Mouse (Mus musculus): ENCODE results near the gene Cklf. TPM values are rescaled to one million over a fixed set of nuclear protein-coding genes. Genes with fewer than 3 reads are reported as not detected.

Gene Cklf
- 16.4 and 16.7 TPM in 2 replicates for polyA plus RNA-seq (2015; fragmentation: Nextera tagmentation; extraction: Ambion mirVana)

- Histone ChIP-seq H3K4me3 (ENCODE audit: low read depth, low read length) (peak within 1 kb of the TSS; percentile 81), H3K27me3 (ENCODE audit: control insufficient read depth, insufficient read depth, low read depth, low read length) (no peaks in the 10 kb centered on the region), H3K4me1 (ENCODE audit: control insufficient read depth, low read depth, low read length) (peaks cover 21% of the 10 kb centered on the region), H3K9ac (ENCODE audit: low read depth, low read length) (peak within 1 kb of the TSS; percentile 77), H3K36me3 (ENCODE audit: control insufficient read depth, insufficient read depth) (no peaks in the 10 kb centered on the region), H3K4me2 (ENCODE audit: low read depth, low read length) (peak within 1 kb of the TSS; percentile 97), H3K9me3 (replicated peaks; ENCODE audit: control insufficient read depth, low read length) (no peaks in the 10 kb centered on the region), H3K27ac (ENCODE audit: low read length) (peak within 1 kb of the TSS; percentile 90)
- peak; percentile 83 for ATAC-seq (ENCODE audit: low read depth)
- 4% methylated on average over 41 of the region's 41 CpGs for WGBS (ENCODE audit: insufficient replicate concordance)
These were observed at the start of gene Cklf for GRCm38 (mm10) chr8:104250439-104251367. Gene Cklf, plus strand, starts transcription at chr8:104250861.

- no peak overlapping the region for H3K4me3 ChIP-seq (ENCODE audit: low read depth, low read length)
- H3K27me3 ChIP-seq (ENCODE audit: control insufficient read depth, insufficient read depth, low read depth, low read length) = no peaks in the 10 kb centered on the region
- no peak overlapping the region for H3K27ac ChIP-seq (ENCODE audit: low read length)
- H3K9ac ChIP-seq (ENCODE audit: low read depth, low read length) = no peak overlapping the region
- ATAC-seq (ENCODE audit: low read depth) = no peak
- no peak overlapping the region for H3K4me2 ChIP-seq (ENCODE audit: low read depth, low read length)
- H3K36me3 ChIP-seq (ENCODE audit: control insufficient read depth, insufficient read depth) = no peaks in the 10 kb centered on the region
- no peaks in the 10 kb centered on the region for H3K9me3 ChIP-seq (replicated peaks; ENCODE audit: control insufficient read depth, low read length)
- no peaks in the 10 kb centered on the region for H3K4me1 ChIP-seq (ENCODE audit: control insufficient read depth, low read depth, low read length)
- 54% methylated on average over 3 of the region's 3 CpGs for WGBS (ENCODE audit: insufficient replicate concordance)
These were observed 49.0 kb upstream of the Cklf start for GRCm38 (mm10) chr8:104201622-104202021.

- WGBS (ENCODE audit: insufficient replicate concordance) = 69% methylated on average over 4 of the region's 4 CpGs
These were observed 48.3 kb upstream of the Cklf start for GRCm38 (mm10) chr8:104202320-104202719.

GRCm38 (mm10) chr8:104205292-104205691, 45.4 kb upstream of the Cklf start:
- 55% methylated on average over 3 of the region's 3 CpGs for WGBS (ENCODE audit: insufficient replicate concordance)
- H3K9ac ChIP-seq (ENCODE audit: low read depth, low read length) = no peak overlapping the region
- no peak overlapping the region for H3K27ac ChIP-seq (ENCODE audit: low read length)
- no peak overlapping the region for H3K4me2 ChIP-seq (ENCODE audit: low read depth, low read length)
- H3K4me3 ChIP-seq (ENCODE audit: low read depth, low read length) = no peak overlapping the region
- no peaks in the 10 kb centered on the region for H3K36me3 ChIP-seq (ENCODE audit: control insufficient read depth, insufficient read depth)
- no peak for ATAC-seq (ENCODE audit: low read depth)
- H3K27me3 ChIP-seq (ENCODE audit: control insufficient read depth, insufficient read depth, low read depth, low read length) = no peaks in the 10 kb centered on the region
- H3K4me1 ChIP-seq (ENCODE audit: control insufficient read depth, low read depth, low read length) = no peaks in the 10 kb centered on the region
- no peaks in the 10 kb centered on the region for H3K9me3 ChIP-seq (replicated peaks; ENCODE audit: control insufficient read depth, low read length)

More at GRCm38 (mm10) chr8:104202320-104202719, 48.3 kb upstream of the Cklf start:
- H3K27me3 ChIP-seq (ENCODE audit: control insufficient read depth, insufficient read depth, low read depth, low read length) = no peaks in the 10 kb centered on the region
- no peak for ATAC-seq (ENCODE audit: low read depth)
- H3K4me2 ChIP-seq (ENCODE audit: low read depth, low read length) = no peak overlapping the region
- H3K9ac ChIP-seq (ENCODE audit: low read depth, low read length) = no peak overlapping the region
- H3K9me3 ChIP-seq (replicated peaks; ENCODE audit: control insufficient read depth, low read length) = no peaks in the 10 kb centered on the region
- H3K4me3 ChIP-seq (ENCODE audit: low read depth, low read length) = no peak overlapping the region
- H3K36me3 ChIP-seq (ENCODE audit: control insufficient read depth, insufficient read depth) = no peaks in the 10 kb centered on the region
- no peak overlapping the region for H3K27ac ChIP-seq (ENCODE audit: low read length)
- no peaks in the 10 kb centered on the region for H3K4me1 ChIP-seq (ENCODE audit: control insufficient read depth, low read depth, low read length)

- no peaks in the 10 kb centered on the region for H3K4me1 ChIP-seq (ENCODE audit: control insufficient read depth, low read depth, low read length)
- ATAC-seq (ENCODE audit: low read depth) = no peak
- H3K4me3 ChIP-seq (ENCODE audit: low read depth, low read length) = no peak overlapping the region
- no peaks in the 10 kb centered on the region for H3K27me3 ChIP-seq (ENCODE audit: control insufficient read depth, insufficient read depth, low read depth, low read length)
- WGBS (ENCODE audit: insufficient replicate concordance) = 69% methylated on average over 5 of the region's 5 CpGs
- H3K36me3 ChIP-seq (ENCODE audit: control insufficient read depth, insufficient read depth) = no peaks in the 10 kb centered on the region
- no peak overlapping the region for H3K4me2 ChIP-seq (ENCODE audit: low read depth, low read length)
- no peaks in the 10 kb centered on the region for H3K9me3 ChIP-seq (replicated peaks; ENCODE audit: control insufficient read depth, low read length)
- no peak overlapping the region for H3K27ac ChIP-seq (ENCODE audit: low read length)
- no peak overlapping the region for H3K9ac ChIP-seq (ENCODE audit: low read depth, low read length)
These were observed 33.1 kb upstream of the Cklf start for GRCm38 (mm10) chr8:104217601-104218000.

GRCm38 (mm10) chr8:104219079-104219478, 31.6 kb upstream of the Cklf start:
- no peak for ATAC-seq (ENCODE audit: low read depth)
- Histone ChIP-seq H3K4me3 (ENCODE audit: low read depth, low read length) (no peak overlapping the region), H3K27ac (ENCODE audit: low read length) (no peak overlapping the region), H3K4me2 (ENCODE audit: low read depth, low read length) (no peak overlapping the region; the same call in 1 of the 2 replicates), H3K9me3 (replicated peaks; ENCODE audit: control insufficient read depth, low read length) (no peaks in the 10 kb centered on the region), H3K9ac (ENCODE audit: low read depth, low read length) (no peak overlapping the region), H3K36me3 (ENCODE audit: control insufficient read depth, insufficient read depth) (no peaks in the 10 kb centered on the region), H3K4me1 (ENCODE audit: control insufficient read depth, low read depth, low read length) (no peaks in the 10 kb centered on the region), H3K27me3 (ENCODE audit: control insufficient read depth, insufficient read depth, low read depth, low read length) (no peaks in the 10 kb centered on the region)
- WGBS (ENCODE audit: insufficient replicate concordance) = 10% methylated on average over 11 of the region's 11 CpGs

- no peak overlapping the region for H3K9ac ChIP-seq (ENCODE audit: low read depth, low read length)
- WGBS (ENCODE audit: insufficient replicate concordance) = 37% methylated on average over 5 of the region's 5 CpGs
- no peaks in the 10 kb centered on the region for H3K36me3 ChIP-seq (ENCODE audit: control insufficient read depth, insufficient read depth)
- no peak overlapping the region for H3K4me3 ChIP-seq (ENCODE audit: low read depth, low read length)
- no peak overlapping the region for H3K27ac ChIP-seq (ENCODE audit: low read length)
- no peaks in the 10 kb centered on the region for H3K4me1 ChIP-seq (ENCODE audit: control insufficient read depth, low read depth, low read length)
- H3K27me3 ChIP-seq (ENCODE audit: control insufficient read depth, insufficient read depth, low read depth, low read length) = no peaks in the 10 kb centered on the region
- H3K9me3 ChIP-seq (replicated peaks; ENCODE audit: control insufficient read depth, low read length) = no peaks in the 10 kb centered on the region
- H3K4me2 ChIP-seq (ENCODE audit: low read depth, low read length) = no peak overlapping the region
- peak; percentile 21; the same call in 1 of the 2 replicates for ATAC-seq (ENCODE audit: low read depth)
These were observed 30.9 kb upstream of the Cklf start for GRCm38 (mm10) chr8:104219806-104220205.

- ATAC-seq (ENCODE audit: low read depth) = no peak
- no peak overlapping the region for H3K4me2 ChIP-seq (ENCODE audit: low read depth, low read length)
- 76% methylated on average over 5 of the region's 5 CpGs for WGBS (ENCODE audit: insufficient replicate concordance)
These were observed 23.6 kb upstream of the Cklf start for GRCm38 (mm10) chr8:104227048-104227447.

GRCm38 (mm10) chr8:104230377-104230776, 20.3 kb upstream of the Cklf start:
- no peak overlapping the region for H3K4me3 ChIP-seq (ENCODE audit: low read depth, low read length)
- 21% methylated on average over 9 of the region's 9 CpGs for WGBS (ENCODE audit: insufficient replicate concordance)
- ATAC-seq (ENCODE audit: low read depth) = peak; percentile 56

More at GRCm38 (mm10) chr8:104227048-104227447, 23.6 kb upstream of the Cklf start:
- Histone ChIP-seq H3K9me3 (replicated peaks; ENCODE audit: control insufficient read depth, low read length) (no peaks in the 10 kb centered on the region), H3K9ac (ENCODE audit: low read depth, low read length) (no peak overlapping the region), H3K27ac (ENCODE audit: low read length) (no peak overlapping the region), H3K36me3 (ENCODE audit: control insufficient read depth, insufficient read depth) (peaks cover 11% of the 10 kb centered on the region), H3K27me3 (ENCODE audit: control insufficient read depth, insufficient read depth, low read depth, low read length) (no peaks in the 10 kb centered on the region), H3K4me1 (ENCODE audit: control insufficient read depth, low read depth, low read length) (0 out of 2 replicates have a peak, but pooled peaks cover 2% of the 10 kb centered on the region), H3K4me3 (ENCODE audit: low read depth, low read length) (no peak overlapping the region)

More at GRCm38 (mm10) chr8:104230377-104230776, 20.3 kb upstream of the Cklf start:
- Histone ChIP-seq H3K9ac (ENCODE audit: low read depth, low read length) (no peak overlapping the region), H3K9me3 (replicated peaks; ENCODE audit: control insufficient read depth, low read length) (no peaks in the 10 kb centered on the region), H3K27ac (ENCODE audit: low read length) (no peak overlapping the region), H3K27me3 (ENCODE audit: control insufficient read depth, insufficient read depth, low read depth, low read length) (no peaks in the 10 kb centered on the region), H3K36me3 (ENCODE audit: control insufficient read depth, insufficient read depth) (peaks cover 11% of the 10 kb centered on the region), H3K4me1 (ENCODE audit: control insufficient read depth, low read depth, low read length) (0 out of 2 replicates have a peak, but pooled peaks cover 2% of the 10 kb centered on the region), H3K4me2 (ENCODE audit: low read depth, low read length) (no peak overlapping the region)

Data from liver, embryonic 16.5 days (tissue).